Mouse (Mus musculus) right cerebral cortex, adult 2 months (tissue): ENCODE measurements around the gene Scel.

ENCODE experiments used
- DNase-seq, 2 experiments: peaks; one replicate each; pipeline ENCODE4 v3.0.0; 2021 to 2022; ENCODE audit warnings: low spot score in 2 of 2

Scel gene

DNA sequence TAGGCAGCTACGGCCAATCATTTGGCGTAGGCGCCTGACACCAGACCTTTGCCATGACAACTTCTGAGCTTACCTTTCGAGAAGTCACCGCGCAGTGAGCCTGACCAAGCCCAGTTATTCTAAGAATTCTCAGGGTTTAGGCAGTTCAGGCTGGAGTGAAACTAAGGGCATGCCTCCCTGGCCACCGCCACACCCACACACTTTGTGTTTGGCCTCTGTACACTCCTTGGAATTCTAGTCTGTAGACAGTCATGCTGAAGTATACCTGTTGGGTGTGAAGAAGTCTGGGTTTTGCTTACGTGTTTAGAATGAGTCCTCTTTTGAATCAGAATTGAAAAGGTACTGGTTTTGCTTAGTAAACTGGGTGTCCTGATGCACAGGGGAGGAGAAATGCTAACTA, 3.6 kb upstream of the Scel start:
- no peak for DNase-seq

DNA sequence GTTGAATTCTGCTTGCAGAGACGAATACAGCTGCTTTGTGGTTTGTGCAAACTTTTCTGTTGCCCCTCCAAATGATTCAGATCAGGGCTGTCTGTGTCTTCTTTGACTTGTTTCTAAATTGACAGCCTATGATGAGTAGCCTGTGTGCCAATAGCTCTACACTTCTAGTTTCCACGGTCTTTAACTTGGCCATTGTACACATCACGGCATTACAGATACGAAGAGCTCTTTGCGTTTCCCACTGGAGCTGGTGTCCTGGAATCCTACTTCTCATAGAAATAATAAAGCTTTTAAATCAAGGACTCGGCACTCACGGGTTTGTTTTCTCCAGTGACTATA, 300 bp downstream of the Scel start:
- no peak for DNase-seq

DNA sequence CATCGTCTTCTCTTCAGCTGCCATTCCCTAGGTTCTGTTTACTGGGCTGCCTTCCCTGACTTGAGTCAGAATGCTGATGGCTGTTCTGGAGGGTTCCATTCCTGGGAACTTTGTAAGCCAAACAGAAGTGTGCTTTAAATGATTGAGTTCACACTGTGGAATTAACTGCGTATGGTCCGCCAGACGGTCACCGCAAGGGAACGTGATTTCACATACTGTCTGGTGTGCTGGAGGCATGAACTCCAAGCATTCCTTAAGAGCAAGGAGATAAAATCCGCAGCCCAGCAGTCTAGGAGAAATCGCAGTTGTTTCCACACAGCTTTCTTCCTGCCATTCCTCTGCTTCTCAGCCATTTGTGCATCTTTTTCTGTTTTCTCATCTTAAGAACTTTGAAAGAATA, 2.3 kb downstream of the Scel start:
- DNase-seq = no peak

DNA sequence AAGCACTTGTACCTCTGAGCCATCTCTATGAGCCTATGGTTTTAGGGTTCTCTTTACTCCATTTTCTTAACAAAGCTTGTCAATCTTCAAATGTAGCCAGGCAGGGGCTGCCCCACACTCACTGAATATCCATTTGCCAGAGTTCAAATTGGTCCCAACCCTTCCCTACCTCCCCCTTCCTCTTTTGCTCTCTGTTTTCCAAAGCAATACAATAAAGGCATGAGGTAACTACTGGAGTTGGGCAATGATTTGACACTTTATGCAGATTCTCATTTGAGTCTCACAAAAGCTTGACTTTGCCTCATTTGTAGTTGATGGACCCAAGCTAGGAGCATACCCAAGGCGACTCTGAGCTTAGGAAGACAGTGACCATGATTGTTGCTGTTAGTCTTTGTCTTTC, 13.1 kb downstream of the Scel start:
- no peak for DNase-seq

DNA sequence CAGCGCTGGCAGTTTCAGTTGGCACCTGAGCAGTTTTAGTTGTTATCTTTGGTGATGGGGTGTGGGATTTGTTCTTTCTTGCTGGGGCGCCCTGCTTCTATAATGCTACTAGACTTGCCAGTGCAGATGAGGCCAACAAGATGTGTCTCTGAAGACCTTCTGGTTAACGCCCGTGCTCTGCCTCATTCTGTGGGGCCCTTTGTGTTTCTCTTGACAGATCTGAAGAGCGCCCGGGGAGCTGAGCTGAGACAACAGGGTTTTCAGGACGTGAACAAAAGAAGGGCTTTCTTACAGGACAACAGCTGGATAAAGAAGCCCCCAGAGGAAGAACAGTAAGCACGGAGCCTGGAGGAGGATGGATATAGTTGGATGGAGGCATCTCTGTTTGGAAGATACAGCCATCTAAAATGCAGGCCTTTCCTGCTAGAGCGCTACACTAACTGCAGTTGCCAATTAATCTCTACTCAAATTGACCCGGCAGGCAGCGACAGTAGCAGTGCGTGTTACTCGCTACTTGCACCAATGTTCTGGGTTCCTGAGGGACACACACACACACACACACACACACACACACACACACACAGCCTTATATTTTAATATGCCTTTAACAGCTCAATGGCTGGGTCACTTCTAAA, 16.7 kb downstream of the Scel start:
- no peak for DNase-seq

DNA sequence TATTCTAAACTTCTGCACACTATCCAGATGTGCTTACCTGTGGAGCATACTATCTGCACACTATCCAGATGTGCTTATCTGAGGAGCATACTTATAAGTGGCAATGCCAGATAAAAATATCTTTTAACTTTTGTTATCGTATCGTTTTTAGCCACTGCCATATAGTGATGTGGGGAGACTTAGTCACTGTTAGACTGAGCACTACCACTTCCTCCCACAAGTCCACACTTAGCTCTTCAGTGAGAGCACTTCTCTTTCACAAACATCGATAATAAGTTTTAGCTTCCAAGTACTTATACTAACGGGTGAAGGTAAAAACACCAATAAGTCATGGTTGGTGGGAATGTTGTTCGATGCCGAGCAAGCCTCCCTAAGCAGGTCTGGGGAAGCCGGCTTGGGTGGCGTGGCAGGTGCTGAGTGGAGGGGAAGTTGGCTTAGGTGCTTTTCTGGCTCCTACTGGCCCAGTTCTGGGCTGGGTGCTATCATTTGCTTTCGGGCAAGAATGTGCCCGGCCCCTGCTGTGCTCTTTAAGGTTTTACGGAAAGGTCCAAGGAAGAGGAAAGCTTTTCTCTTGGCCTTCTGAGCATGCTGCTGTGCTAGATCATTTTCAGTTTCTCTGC, 18.7 kb downstream of the Scel start:
- no peak for DNase-seq

DNA sequence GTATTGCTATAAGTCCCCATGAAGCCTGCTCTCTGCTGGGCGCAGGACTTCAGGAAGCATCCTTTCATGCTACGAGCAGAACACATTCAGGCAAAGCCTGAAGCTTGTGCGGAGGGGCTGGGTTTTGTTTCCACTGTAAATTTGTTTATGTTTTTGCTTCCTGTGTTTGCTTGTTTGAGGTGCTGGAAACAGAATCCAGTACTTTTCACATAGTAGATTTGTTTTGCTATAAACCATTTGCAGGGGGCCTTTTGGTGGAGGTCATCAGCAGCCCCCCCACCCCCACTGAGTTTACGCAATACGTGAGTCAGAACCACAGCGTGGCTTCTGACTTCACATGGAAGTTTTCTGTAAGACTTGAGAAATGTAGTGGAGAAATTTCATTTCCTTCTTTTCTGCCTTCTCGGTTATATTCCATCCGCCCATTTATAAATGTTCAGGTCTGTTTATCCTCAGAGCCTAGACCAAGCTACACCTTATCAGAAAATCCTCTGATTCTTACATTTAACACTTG, 22.4 kb downstream of the Scel start:
- no peak for DNase-seq

DNA sequence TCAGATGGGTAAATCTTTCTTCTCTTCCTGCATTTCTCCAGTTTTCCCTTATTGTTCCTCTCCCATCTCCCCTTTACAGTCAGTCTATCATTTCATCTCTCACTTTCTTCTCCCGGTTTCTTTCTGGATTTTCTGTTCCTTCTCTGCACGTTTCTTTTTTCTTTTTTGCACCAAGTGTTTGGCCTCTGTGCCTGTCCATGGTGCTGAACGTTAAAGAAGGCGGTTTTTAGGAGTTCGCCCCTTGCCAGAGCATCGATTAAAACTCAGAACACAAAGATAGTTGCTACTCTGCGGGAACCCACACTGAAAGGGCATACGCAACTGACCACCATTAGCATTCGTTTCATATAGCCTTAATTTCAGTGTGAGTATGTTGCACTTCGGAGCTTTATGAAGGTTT, 23.2 kb downstream of the Scel start:
- DNase-seq = no peak

DNA sequence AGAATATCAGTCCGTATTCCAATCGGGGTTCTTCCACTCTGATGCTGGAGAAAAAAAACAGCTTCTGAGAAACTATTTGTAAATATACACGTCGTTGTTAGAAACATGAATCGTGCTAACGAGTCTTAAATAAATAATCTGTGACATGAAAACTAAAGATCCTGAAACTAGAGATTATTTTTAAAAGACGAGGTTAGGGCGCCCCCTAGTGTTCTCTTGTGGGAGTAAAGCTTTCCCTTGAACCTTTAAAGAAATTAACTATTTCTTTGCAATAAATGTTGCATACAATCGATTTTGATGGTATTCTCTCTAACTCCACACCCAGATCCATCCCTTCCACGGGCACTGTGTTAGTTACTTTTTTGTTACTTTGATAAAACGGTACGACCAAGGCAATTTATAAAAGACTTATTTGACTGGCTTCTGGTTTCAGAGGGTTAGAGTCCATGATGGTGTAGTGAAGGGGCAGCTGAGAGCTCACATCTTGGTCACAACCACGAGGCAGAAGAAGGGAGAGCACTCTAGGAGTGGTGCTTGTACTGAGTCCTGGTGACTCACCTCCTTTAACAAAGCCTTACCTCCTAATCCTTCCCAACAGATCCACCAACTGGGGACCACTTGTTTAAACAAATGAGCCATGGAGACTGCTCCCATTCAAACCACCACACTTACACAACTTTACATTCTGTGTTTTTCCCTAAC, 24.4 kb downstream of the Scel start:
- peak; percentile 68 to 83 for DNase-seq

DNA sequence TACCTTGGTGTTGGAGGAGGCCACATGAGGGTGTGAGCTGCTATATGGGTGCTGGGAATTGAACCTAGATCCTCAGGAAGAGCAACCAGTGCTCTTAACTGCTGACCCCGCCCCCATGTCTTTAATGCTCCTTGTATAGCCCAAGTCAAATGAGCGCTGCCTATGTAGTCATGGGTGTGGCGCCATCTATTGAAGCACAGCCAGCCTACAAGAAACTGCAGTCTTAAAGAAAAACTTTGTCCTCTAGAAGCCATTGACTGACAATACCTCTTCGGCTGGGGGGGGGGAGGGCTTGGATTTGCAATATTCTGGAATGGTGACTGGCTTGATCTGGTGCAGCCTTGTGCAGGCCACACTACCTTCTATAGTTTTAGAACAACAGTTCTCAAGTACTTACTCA, 26.7 kb downstream of the Scel start:
- DNase-seq = no peak

DNA sequence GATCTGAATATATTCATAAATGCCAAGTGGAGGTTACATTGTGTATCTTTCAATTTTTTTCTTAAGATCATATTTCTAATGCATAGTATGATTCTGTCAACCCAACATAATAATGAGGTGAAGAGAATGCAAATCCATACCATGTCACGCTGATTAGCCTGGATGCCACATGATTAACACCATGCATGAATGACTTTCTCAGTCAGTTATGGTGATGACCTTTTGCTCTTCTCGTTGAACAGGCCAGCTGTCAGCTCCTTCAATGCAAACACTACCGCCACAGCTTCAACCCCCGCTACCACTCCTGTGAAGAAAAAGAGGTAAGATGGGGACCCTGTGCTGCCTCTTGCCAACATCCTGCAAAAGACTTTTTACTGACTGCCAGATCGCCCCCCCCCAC, 28.5 kb downstream of the Scel start:
- no peak for DNase-seq

DNA sequence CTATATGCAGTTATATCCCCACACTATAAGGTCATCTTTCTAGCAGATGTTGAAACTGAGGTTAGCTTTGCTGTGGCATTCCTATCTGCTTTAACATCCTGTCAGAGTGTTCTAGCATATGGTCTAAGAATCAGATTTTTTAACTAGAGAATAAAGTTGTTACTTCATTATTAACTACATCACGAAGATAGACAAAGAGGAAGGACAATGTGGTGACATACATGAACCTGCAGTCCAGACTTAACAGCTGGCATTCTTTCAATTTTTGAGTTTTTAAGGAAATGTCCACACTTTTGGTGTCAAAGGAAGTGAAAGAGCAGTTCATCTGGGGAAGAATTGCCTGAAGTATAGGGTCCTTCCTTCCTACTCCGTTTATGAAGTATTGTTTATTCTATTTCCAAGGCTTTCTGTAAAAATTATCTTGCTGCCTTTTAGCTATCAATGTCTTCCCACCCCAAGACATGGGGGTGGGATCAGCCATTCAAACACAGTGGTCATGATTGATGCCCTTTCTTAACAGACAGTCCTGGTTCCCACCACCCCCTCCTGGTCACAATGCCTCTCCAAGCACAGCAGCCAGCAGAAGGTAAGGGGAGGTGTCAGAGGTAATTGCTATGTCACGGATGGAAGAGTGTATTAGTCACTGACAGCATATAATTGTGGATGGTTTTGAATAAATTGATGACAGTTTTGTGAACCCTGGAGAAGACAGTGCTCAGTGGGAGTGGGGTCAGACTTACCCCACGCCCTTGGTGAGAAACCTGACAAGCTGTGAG, 30.4 kb downstream of the Scel start:
- no peak for DNase-seq

DNA sequence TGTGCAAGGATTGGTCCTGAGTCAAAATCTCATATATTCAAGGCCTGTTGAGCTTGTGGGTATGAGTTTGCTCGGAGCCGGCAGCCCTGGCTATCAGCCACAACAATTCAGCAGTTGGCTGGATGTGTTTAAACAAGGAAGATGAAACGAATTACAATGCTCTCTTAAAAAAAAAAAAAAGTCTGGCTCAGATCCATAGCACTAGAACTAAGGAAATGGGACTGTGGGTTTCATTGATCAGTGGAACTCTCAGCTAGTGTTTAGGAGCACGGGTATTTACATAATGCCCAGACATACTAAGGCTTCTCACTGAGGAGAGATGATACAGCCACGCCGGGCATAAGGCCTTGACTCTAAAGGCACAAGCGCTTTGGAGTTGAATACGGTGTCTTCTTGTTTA, 32.6 kb downstream of the Scel start:
- peak; percentile 29 to 30 for DNase-seq

DNA sequence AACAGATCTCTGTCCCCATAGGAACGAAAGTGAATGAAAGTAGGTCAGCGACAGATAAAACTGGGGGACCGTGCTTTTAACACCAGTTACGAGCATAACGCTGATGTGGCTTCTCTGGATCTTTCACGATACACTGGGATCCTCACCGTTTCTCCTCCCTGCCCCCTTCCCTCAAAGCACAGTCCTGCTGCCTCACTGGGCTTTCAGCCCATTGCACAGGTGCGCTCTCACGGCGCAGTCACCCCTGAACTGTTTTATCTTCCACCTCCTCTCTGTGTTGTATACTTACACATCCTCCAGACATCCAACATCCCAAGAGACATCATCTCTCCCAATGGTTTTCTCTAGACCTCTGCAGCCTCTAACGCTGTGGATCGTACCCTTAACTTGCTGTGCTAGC, 33.1 kb downstream of the Scel start:
- DNase-seq = peak in 1 of 2 experiments; percentile 40

DNA sequence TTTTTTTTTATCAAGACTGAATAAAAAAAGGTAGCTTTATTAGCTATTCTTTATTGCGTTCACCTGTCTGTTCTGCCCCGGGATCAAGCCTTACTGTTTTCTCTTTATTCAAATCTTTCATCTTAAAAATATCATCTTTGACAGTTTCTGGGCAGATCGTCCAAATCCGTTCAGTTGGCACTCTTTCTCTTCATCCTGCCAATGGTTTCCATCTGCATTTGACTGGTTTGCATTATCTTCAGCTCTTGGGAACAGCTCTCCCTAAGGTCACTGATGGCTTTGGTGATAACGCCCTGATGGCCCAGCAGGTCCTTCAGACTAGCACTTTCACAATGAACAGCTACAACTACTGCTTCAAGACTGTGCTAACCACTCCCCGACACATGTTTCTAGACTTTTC, 35.1 kb downstream of the Scel start:
- DNase-seq = no peak

DNA sequence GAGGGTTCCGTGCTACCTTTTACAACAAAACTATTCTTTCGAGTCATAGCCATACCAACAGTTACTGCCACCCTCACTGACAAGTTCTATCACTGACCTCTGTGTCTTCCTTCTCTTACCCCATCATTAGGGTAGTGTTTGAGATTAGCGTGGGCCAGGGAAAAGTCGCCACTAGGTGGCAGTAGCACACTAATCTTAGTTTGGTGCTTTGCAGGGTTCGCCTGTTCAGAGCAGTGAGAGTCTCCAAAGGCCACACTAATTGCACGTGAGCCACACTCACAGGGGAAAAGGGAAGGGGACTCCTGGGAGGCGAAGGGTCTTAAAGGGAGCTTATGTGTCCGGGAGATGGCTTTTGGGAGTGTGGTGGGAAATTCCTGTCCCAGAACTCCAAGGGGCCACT, 37.3 kb downstream of the Scel start:
- DNase-seq = peak; percentile 92 to 94

DNA sequence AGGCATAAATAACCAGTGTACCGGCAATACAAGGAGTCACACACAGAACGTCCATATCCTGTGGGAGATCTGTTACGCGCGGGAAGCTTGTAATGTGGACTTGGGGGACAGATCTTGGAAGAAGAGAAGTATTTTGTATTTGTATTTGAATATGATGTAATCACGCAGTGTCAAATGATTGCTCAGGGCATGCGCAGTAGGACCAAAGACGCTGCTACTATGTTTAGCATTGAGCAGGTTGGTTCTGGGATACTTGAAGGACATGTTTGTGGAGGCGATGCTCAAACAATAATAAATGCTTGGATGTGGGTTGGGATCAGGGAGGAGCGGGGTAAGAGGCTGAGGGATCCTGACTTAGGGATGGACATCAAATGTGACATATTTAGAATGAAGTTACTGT, 37.8 kb downstream of the Scel start:
- peak in 1 of 2 experiments; percentile 22 for DNase-seq

DNA sequence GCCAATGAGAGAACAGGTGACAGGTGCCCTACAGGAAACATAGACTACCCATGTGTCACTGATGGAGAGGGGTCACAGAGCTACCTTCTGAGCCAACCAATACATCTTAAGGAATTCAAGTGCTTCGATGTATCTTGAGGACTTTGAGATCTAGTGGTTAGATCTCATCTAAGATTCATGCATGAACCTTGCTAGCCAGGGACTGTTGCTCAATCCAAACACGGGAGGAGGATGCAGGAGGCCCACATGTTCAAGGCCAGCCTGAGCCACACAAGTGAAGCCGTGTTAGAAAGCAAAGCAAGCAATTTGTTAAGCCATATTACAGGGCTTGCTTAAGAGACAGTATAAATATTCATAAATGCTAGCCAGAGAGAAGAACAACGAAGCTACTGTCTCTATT, 38.8 kb downstream of the Scel start:
- DNase-seq = no peak

DNA sequence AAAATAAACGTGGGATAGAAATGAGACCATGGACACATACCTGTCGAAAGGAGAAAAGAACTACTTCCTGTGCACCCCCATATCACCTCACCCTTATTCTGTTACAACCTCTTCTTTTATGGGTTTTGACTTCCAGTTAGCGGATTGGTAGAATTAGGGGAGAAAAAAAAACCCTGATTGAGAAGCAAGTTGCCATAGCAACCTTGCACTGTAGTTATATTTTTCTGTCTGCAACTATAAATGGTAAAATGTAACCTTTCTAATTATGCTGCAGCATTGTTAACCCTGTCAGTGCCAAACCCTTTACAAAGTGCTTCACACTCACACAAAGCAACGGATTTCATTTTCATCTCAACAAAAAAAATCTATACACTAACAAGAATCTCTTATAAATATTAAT, 39.2 kb downstream of the Scel start:
- DNase-seq = no peak

DNA sequence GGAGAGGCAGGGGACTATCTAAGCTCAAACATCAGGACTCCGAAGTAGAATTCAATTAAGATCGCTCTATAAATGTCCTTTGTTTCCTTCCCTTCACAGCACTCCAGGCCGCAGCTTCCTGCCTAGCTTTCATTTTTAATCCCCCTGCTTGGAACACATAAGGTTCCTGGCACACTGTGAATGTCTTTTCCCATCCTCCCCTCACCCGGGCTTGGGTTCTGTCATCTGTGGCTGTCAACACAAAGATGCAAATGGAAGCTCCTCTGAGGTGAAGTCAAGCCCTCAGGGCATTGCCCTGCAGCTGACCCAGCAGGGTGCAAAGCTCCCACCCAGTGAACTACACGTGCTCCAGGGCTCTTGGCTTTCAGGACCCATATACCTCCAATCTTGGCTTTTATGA, 43.5 kb downstream of the Scel start:
- no peak for DNase-seq

DNA sequence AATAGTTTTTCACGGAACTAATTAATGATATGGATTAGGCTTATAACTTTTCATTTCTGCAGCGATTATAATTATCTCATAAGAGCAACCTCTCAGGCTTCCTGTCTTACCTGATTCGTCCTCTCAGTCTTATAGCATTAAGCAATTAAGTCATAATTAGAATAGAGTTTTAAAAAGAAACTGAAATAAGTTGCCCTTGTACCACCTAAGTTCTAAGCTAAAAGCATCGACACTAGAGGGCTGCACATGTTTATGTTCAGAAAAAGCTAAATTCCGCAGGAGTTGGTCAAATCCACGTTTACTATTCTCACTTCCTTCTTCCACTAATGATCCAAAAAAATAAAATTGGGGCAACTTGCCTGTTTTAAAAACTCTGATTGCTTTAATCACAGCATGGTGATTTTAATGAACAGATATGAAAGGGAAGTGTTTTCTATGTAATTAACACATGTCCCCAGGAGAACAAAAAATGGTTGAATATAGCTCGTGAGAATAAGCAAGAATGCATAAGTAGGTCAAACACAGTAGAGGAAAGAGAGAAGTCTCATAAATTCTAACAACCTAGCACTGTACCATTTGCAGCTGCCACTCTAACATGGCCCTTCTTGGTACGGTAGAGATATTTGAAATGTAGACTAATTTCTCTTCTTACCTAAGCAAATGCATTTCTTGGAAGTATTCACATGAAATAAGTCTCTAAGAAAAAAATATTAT, 48.4 kb downstream of the Scel start:
- no peak for DNase-seq

DNA sequence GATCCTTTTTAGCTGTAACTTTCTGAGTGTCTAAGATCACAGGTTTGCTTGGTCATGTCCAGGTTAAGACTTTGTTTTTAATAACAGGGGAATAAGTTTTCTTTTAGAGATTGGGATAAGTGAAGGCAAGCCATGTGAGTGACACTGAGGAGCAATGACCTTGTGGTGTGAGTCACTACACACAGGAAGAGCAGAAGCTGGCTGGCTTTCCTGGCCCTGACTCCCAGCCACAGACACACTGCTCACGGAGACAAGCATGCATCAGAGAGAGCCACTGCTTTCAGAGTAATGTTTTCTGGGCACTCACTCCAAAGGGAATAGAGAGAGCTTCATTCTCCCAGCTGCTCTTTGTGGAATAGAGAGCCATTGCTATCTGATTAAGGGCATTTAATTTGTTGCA, 54.8 kb downstream of the Scel start:
- no peak for DNase-seq
